Mouse (Mus musculus): ENCODE results near the gene Rapgef6.

- TF ChIP-seq POLR2A (IDR thresholded peaks at IDR 0.05; ENCODE audit: extremely low read depth, insufficient read depth, low read length) (no peak), CTCF (IDR thresholded peaks at IDR 0.05; ENCODE audit: low read depth, low read length) (no peak)
Observed at GRCm38 (mm10) chr11:54655420-54655819, 132.8 kb downstream of the Rapgef6 start.
